Mouse (Mus musculus) spleen, postnatal 14 days (tissue): ENCODE results near the gene H2-DMa.

Experiments used
- DNase-seq, 2 experiments: peaks; one replicate each; pipeline ENCODE4 v3.0.0; 2021 to 2022; ENCODE audit warnings: low spot score in 2 of 2

H2-DMa gene

DNA sequence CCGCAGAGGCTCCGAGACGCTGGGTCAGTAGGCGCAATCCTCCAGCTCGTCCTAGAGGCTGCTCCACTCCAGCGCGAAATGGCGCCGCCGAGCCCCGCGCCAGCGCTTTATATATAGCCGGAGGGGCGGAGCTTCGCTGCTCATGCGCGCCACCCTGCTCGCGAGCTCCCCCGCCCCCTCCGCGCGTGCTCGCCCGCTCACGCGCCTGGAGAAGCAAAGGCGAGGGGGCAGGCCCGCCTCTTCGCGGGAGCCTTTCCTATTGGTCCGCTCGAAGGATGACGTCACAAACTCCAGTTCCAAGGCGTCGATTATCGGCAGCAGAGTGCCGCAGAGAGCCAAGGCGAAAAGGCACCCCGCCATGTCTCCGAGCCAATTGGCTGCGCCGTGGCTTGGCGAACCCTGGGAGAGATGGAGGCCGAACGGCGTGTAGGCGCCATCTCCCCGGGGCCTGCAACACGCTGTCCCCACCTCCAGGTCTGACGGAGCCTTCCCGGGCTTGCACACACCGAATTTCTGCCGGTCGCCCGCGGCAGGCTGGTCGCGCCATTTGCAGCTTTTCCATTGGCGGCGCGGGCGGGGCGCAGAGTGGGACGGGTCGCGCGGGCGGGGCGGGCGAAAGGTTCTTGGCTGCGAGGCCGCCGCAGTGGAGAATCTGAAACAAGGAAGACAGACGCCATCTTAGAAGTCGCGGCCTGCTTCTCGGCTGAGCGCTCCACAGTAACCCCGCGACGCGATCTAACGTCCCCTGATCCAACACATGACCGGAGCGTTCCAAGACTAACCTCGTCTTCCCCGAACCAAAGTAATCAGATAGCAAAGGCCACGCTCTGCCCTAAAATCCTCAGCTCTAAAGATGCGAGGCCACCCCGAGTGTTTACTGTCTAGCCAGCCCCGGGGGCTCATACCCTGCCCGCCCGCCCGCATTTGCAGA lies at the start of gene H2-DMa:
TSS of gene H2-DMa (plus strand) at position 293 of the 931 bp plus-strand sequence.
- peak; percentile 97 to 98 for DNase-seq

- DNase-seq, result no peak
These were observed 47.2 kb upstream of the H2-DMa start for GRCm38 (mm10) chr17:34072091-34072490.

DNA sequence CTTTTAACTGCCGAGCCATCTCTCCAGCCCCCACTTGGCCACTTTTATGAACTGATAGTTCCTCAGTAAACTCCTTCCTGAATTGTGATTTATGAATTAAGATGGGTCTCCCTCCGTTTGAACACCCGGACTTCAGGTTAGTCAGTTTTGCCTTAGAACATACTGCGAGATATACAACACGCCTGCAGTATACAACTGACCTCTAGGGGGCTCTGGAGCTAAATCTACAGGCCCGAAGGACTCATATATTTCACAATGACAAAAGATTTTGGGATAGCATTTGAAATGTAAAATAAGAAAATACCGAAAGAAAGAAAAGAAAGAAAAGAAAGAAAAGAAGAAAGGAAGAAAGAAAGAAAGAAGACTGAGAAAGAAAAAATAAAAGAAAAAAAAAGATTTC lies 44.1 kb upstream of the H2-DMa start:
- DNase-seq, result peak; percentile 43 to 71

- DNase-seq, result peak; percentile 43 to 70
These were observed 41.8 kb upstream of the H2-DMa start for GRCm38 (mm10) chr17:34077549-34077948.

DNA sequence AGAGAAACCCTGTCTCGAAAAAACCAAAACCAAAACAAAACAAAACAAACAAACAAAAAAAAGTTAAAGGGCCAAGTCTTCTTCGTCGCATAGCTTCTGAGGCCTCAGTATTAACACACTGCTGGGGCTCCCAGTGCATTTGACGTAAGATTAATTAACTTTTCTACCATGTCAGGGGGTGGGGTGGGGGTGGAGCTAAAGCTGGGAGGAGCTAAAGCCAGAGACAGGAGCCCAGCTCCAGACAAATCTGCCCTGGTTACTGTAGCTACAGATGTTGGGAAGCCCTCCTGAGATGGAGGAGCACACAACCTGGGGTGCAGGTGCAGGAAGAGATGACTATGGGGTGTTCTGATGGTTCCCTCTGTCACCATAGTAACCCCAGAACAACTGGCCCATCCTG lies 41.2 kb upstream of the H2-DMa start:
- no peak for DNase-seq

- DNase-seq, result no peak
These were observed 40.3 kb upstream of the H2-DMa start for GRCm38 (mm10) chr17:34079002-34079401.

DNA sequence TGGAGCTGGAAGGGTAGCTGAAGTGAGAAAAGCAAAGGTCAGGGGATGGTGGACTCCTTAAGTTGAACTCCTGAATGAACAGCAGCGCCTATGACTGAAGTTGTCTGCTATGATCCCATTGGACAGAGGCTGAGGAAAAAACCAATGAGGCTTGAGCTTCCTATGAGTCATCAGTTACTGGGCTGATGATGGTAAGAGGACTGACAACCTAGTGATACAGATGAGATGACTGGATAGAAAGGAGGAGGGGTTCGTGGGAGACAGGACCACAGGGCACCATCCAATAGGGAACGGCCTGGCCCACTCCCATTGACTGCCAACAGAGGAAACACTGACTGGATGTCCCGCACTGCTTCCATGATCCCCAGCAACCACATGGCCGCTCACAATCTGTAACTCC lies 39.7 kb upstream of the H2-DMa start:
- no peak for DNase-seq

GRCm38 (mm10) chr17:34083104-34083503 lies 36.2 kb upstream of the H2-DMa start:
- DNase-seq, result no peak

DNA sequence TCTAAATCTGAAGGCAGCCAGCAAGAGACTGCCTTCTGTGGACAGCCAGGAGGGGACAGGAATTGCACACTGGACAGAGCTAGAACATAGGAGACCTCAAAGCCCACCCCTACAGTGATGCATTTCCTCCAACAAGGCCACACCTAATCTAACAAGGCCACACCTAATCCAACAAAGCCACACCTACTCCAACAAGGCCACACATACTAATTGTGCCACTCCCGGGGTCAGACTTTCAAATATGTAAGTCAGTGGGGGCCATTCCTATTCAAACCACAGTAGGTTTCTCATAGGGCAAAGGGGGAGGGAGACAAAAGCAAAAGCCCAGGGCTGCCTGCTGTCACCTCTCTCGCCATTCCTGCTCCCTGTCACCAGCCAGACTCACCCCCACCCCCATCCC lies 32.0 kb upstream of the H2-DMa start:
- no peak for DNase-seq

DNA sequence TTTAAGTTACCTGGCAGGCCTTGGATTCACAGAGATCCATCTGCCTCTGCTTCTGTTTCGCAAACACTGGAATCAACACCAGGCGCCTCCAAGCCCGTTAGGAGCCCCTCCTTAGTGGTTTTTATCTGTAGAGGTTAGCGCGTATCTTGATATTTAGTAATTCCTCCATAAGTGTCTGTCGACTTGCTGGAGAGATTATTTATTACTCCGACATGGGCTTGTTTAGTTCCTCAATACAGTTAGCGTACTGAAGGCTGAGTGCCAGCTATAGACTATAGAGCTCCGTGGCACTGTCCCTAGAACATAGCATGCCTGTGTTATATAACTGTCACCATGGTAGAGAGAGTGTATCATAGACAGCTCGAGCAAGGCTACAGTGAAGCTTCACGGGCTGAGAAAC lies 31.2 kb upstream of the H2-DMa start:
- no peak for DNase-seq

GRCm38 (mm10) chr17:34090923-34091322 lies 28.4 kb upstream of the H2-DMa start:
- peak; percentile 29 to 52 for DNase-seq

GRCm38 (mm10) chr17:34092197-34092875 lies 27.0 kb upstream of the H2-DMa start, which contains the start of gene H2-Oa:
H2-Oa (plus strand) TSS chr17:34092340.
- DNase-seq, result peak in 1 of 2 experiments; percentile 25

GRCm38 (mm10) chr17:34093199-34093874 lies 26.0 kb upstream of the H2-DMa start:
- no peak for DNase-seq

DNA sequence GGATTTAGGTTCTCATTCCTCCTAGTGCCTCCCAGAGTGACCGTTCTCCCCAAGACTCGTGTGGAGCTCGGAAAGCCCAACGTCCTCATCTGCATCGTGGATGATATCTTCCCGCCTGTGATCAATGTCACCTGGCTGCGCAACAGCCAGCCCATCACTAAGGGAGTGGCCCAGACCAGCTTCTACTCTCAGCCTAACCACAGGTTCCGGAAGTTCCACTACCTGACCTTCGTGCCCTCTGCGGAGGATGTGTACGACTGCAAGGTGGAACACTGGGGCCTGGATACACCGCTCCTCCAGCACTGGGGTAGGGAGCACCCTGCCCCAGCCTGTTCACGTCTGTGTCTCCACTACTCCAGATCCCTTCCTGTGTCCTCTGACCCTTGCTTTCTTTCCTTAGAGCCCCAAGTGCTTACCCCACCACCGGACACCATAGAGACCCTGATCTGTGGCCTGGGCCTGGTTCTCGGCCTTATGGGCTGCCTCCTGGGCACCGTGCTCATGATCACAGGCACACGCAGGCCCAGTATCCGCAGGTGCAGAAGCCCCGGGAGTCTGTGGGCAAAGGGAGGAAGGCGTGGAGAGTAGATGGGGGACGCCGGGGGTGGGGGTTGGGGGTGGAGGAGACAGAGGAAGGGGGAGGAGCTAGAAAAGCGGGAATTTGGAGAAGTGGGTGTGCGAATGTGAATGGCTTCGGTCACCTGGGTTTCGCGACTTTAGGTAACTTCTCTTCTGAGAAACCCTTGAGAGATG lies 24.9 kb upstream of the H2-DMa start:
- DNase-seq, result no peak

- DNase-seq, result no peak
These were observed 22.8 kb upstream of the H2-DMa start for GRCm38 (mm10) chr17:34096497-34097010.

DNA sequence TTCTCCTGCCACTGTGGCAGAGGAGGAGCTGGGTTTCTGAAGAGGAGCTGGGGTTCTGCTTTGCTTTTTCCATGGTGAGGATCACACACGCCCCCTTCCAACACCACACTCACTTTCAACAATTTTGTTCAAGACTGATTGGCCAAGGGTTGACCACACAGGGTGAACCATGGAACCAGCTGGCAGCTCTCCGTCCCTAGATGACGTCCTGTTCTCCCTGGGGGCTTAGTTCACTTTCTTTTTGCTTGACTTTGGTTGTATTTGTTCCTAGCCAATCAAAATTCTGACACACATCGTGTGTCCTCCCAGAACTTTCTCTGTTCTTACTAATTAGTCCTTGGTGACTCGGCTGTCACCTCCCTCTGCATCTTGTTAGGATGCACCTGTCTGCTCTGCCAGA lies 22.1 kb upstream of the H2-DMa start:
- no peak for DNase-seq

- no peak for DNase-seq
These were observed 20.4 kb upstream of the H2-DMa start for GRCm38 (mm10) chr17:34098709-34099479.

- no peak for DNase-seq
These were observed 19.8 kb upstream of the H2-DMa start for GRCm38 (mm10) chr17:34099531-34099930.

DNA sequence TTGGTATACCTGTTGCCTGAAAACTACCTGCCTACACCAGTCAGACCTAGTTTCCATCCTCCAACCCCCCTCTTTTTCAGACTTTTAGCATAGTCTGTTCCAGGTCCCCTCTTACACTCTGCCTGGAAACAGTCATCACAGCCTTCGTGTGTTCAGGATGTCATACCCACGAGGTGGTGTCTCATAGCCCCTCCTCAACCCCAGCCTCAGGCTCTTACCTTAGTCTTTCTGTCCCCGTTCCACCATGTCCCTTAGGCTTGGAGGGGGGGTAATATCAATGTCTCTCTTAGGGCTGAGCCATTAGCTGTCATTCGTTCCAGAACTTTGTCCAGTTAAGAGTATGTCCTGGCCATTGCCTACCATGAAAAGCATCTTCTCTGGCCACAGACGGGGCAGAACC lies 18.2 kb upstream of the H2-DMa start:
- no peak for DNase-seq

GRCm38 (mm10) chr17:34101604-34102032 lies 17.7 kb upstream of the H2-DMa start:
- DNase-seq, result peak; percentile 90 to 97
